In the genomic region with DNA sequence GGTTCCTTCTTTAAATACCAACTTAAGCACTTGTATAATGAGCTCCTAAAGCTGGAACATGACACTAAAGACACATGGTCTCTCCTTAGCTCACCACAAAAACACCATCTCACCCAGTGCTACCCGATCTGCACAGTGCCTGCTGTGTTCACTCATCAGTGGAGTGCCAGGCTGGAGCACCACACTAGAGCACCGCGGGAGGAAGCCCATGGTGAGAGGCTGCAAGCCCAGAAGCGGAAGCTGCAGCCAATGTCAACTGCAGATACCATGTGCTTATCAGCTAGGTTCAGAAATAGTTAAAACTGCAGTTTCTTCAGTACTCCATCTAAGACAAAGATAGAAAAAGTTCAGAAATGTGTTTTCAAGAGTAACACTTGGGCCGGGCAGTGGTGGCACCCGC, we compare ENCODE assay signal across 17 mouse cellular contexts. TPM values are rescaled to one million over a fixed set of nuclear protein-coding genes. Genes with fewer than 3 reads are reported as not detected.
DNase-seq lines count a peak whose midpoint lies in the region; ATAC-seq and TF ChIP-seq lines count a peak whose summit lies in the region.
"Had no signal": no experiment of that assay in that cellular context is flagged by ENCODE, and none has a peak within 500 bp of the region (broad histone marks: within the 10 kb centered on the region; RNA-seq: fewer than 3 reads in every experiment).

No protein-coding gene starts in this region.

- no peak overlapping the region for H3K4me2 ChIP-seq in liver, postnatal 0 days (ENCODE audit: low read depth, low read length)
- H3K4me2 ChIP-seq in lung, postnatal 0 days (replicated peaks; ENCODE audit: low read depth, low read length), result no peak overlapping the region
- H3K4me2 ChIP-seq: embryonic facial prominence, embryonic 12.5 days; forebrain, embryonic 13.5 days; lung, embryonic 15.5 days; neural tube, embryonic 15.5 days had no signal

- WGBS in liver, postnatal 0 days (ENCODE audit: insufficient replicate concordance), result 34% methylated on average over 6 of the region's 6 CpGs
- WGBS in lung, postnatal 0 days, result 52% methylated on average over 6 of the region's 6 CpGs

- no peaks in the 10 kb centered on the region for H3K9me3 ChIP-seq in liver, postnatal 0 days (ENCODE audit: low read length)
- no peaks in the 10 kb centered on the region for H3K9me3 ChIP-seq in lung, postnatal 0 days (ENCODE audit: low read length)
- H3K9me3 ChIP-seq: embryonic facial prominence, embryonic 12.5 days; forebrain, embryonic 13.5 days; lung, embryonic 15.5 days; neural tube, embryonic 15.5 days had no signal

- TF ChIP-seq EP300 in liver, postnatal 0 days (IDR thresholded peaks at IDR 0.05; ENCODE audit: low read depth), result peak; percentile 43
- TF ChIP-seq EP300 in lung, postnatal 0 days (IDR thresholded peaks at IDR 0.05), result no peak

- peaks cover 7% of the 10 kb centered on the region for H3K4me1 ChIP-seq in liver, postnatal 0 days (ENCODE audit: insufficient read depth)
- H3K4me1 ChIP-seq in lung, postnatal 0 days (ENCODE audit: insufficient read depth, low read depth, low read length), result no peaks in the 10 kb centered on the region
- H3K4me1 ChIP-seq: forebrain, embryonic 13.5 days had no signal

- H3K9ac ChIP-seq in liver, postnatal 0 days (replicated peaks), result no peak overlapping the region
- H3K9ac ChIP-seq in lung, postnatal 0 days (replicated peaks; ENCODE audit: low read depth), result no peak overlapping the region
- H3K9ac ChIP-seq: embryonic facial prominence, embryonic 12.5 days; forebrain, embryonic 13.5 days; lung, embryonic 15.5 days; neural tube, embryonic 15.5 days had no signal

- 0 out of 2 replicates have a peak, but pooled peaks cover 4% of the 10 kb centered on the region for H3K36me3 ChIP-seq in liver, postnatal 0 days (replicated peaks; ENCODE audit: insufficient read depth, low read length)
- no peaks in the 10 kb centered on the region for H3K36me3 ChIP-seq in lung, postnatal 0 days (ENCODE audit: insufficient read depth, low read length)
- H3K36me3 ChIP-seq: embryonic facial prominence, embryonic 12.5 days; lung, embryonic 15.5 days; neural tube, embryonic 15.5 days had no signal

- H3K27me3 ChIP-seq in liver, postnatal 0 days (ENCODE audit: insufficient read depth, low read length), result no peaks in the 10 kb centered on the region
- H3K27me3 ChIP-seq in lung, postnatal 0 days (replicated peaks; ENCODE audit: insufficient read depth, low read length), result no peaks in the 10 kb centered on the region
- H3K27me3 ChIP-seq: embryonic facial prominence, embryonic 12.5 days; forebrain, embryonic 13.5 days; lung, embryonic 15.5 days; neural tube, embryonic 15.5 days had no signal

- peak; percentile 49 for DNase-seq in gastrocnemius, adult 18-20 months (ENCODE audit: low spot score)
- no peak for DNase-seq in gastrocnemius, postnatal 10 days
- peak; percentile 17 to 27 for DNase-seq in thymus, postnatal 36 days
- no peak for DNase-seq in thymus, postnatal 0 days (ENCODE audit: low spot score)
- DNase-seq in liver, postnatal 0 days, result no peak
- no peak for DNase-seq in lung, postnatal 0 days (ENCODE audit: low spot score)
- no peak for DNase-seq in left cerebral cortex, adult 11 months (ENCODE audit: low spot score)
- no peak for DNase-seq in frontal cortex, adult 2 months (ENCODE audit: extremely low spot score in 1 of 2, low spot score in 1 of 2)
- DNase-seq: adrenal gland, postnatal 25 days; cerebellum, adult 9-10 months; heart, postnatal 10 days; midbrain, embryonic 14.5 days had no signal

- H3K4me3 ChIP-seq in liver, postnatal 0 days (ENCODE audit: low read depth, low read length), result no peak overlapping the region
- no peak overlapping the region for H3K4me3 ChIP-seq in lung, postnatal 0 days (ENCODE audit: low read depth, low read length)
- H3K4me3 ChIP-seq: embryonic facial prominence, embryonic 12.5 days; forebrain, embryonic 13.5 days; layer of hippocampus, adult 2 months; lung, embryonic 15.5 days; neural tube, embryonic 15.5 days had no signal

- ATAC-seq in liver, postnatal 0 days, result peak; percentile 75
- ATAC-seq in lung, postnatal 0 days, result no peak
- ATAC-seq: forebrain, embryonic 13.5 days had no signal

- TF ChIP-seq CTCF in liver, postnatal 0 days (IDR thresholded peaks at IDR 0.05; ENCODE audit: low read depth), result no peak
- TF ChIP-seq CTCF in lung, postnatal 0 days (IDR thresholded peaks at IDR 0.05), result no peak

- no peak overlapping the region for H3K27ac ChIP-seq in liver, postnatal 0 days (ENCODE audit: low read depth)
- no peak overlapping the region for H3K27ac ChIP-seq in lung, postnatal 0 days (ENCODE audit: low read length)
- H3K27ac ChIP-seq: embryonic facial prominence, embryonic 12.5 days; forebrain, embryonic 13.5 days; layer of hippocampus, adult 2 months; lung, embryonic 15.5 days; neural tube, embryonic 15.5 days had no signal

RNA-seq across cellular contexts. Expression of gene Tex2, which starts 14.9 kb away (rescaled TPM):
- 10 to 100 TPM; 64.8 to 69.4 TPM for total RNA-seq in gastrocnemius, adult 18-20 months (2021)
- total RNA-seq in gastrocnemius, postnatal 10 days (2021), result 10 to 100 TPM; 22.1 to 24.1 TPM
- polyA plus RNA-seq in thymus, postnatal 0 days (2015; fragmentation: Nextera tagmentation; extraction: Ambion mirVana), result 7.0 and 7.2 TPM in 2 replicates
- 9.9 and 11.3 TPM in 2 replicates for polyA plus RNA-seq in liver, postnatal 0 days (2015; fragmentation: Nextera tagmentation; extraction: Ambion mirVana)
- polyA plus RNA-seq in lung, postnatal 0 days (2015; fragmentation: Nextera tagmentation; extraction: Ambion mirVana), result 8.9 and 9.6 TPM in 2 replicates
- polyA plus RNA-seq in frontal cortex, adult 2 months (2012; rRNA removed), result 57.7 and 59.8 TPM in 2 replicates

Comparison
In these comparisons a context has a peak if more than half of its experiments do, and no peak if none do; other contexts are left out.
1. DNase-seq: peak in gastrocnemius, adult 18-20 months (single experiment) and thymus, postnatal 36 days (2 of 2); none in gastrocnemius, postnatal 10 days (single experiment), thymus, postnatal 0 days (single experiment), liver, postnatal 0 days (single experiment), lung, postnatal 0 days (single experiment), left cerebral cortex, adult 11 months (single experiment) and frontal cortex, adult 2 months (0 of 2).